Mouse (Mus musculus) forebrain, embryonic 13.5 days (tissue): ENCODE data around the gene Il6ra. TPM values are rescaled to one million over a fixed set of nuclear protein-coding genes. Genes with fewer than 3 reads are reported as not detected.

Experiments used
- ATAC-seq: fragments of 200-750 bp; cut with Nextera tagmentation; 2 replicates; pipeline ENCODE4 v1.8.0; 2017
- H3K27ac ChIP-seq: fragments of 300-500 bp; sonication (generic); 2 replicates; pipeline ENCODE4 v1.5.1; 2015; ENCODE audit warnings: inconsistent platforms, mild to moderate bottlenecking, moderate library complexity
- H3K27me3 ChIP-seq: fragments of 300-500 bp; sonication (generic); 2 replicates; pipeline ENCODE4 v1.6.1; 2015; ENCODE audit warnings: mild to moderate bottlenecking, inconsistent platforms
- H3K36me3 ChIP-seq: fragments of 300-500 bp; sonication (generic); 2 replicates; pipeline ENCODE4 v1.6.1; 2015; ENCODE audit warnings: mild to moderate bottlenecking, inconsistent platforms; ENCODE audit not compliant: poor library complexity, severe bottlenecking
- H3K4me1 ChIP-seq: fragments of 300-500 bp; sonication (generic); 2 replicates; pipeline ENCODE4 v1.6.1; 2015; ENCODE audit warnings: inconsistent platforms
- H3K4me2 ChIP-seq: fragments of 300-500 bp; sonication (generic); 2 replicates; pipeline ENCODE4 v1.6.1; 2015; ENCODE audit warnings: inconsistent platforms, mild to moderate bottlenecking, moderate library complexity
- H3K4me3 ChIP-seq: fragments of 300-500 bp; sonication (generic); 2 replicates; pipeline ENCODE4 v1.5.1; 2015; ENCODE audit warnings: mild to moderate bottlenecking, inconsistent platforms
- H3K9ac ChIP-seq: fragments of 300-500 bp; sonication (generic); 2 replicates; pipeline ENCODE4 v1.6.1; 2015; ENCODE audit warnings: mild to moderate bottlenecking, inconsistent platforms
- H3K9me3 ChIP-seq: fragments of 300-500 bp; sonication (generic); replicated peaks from 2 replicates; pipeline ENCODE4 v1.6.1; 2016; ENCODE audit warnings: inconsistent platforms
- WGBS: fragments of 180-500 bp; shearing (Covaris S2); methylation state at CpG from one replicate; pipeline ENCODE4 v1.1.7; 2015; 5-methylcytosine and 5-hydroxymethylcytosine counted together
- polyA plus RNA-seq: library from polyadenylated mRNA; unstranded; fragments of >200 nt; fragmentation: Nextera tagmentation; extraction: Ambion mirVana; gene quantifications from 2 replicates; pipeline ENCODE4 v1.2.1, GENCODE M21; 2015

Il6ra gene
- polyA plus RNA-seq, 1 experiment from 2014 or later = 0.36 TPM

DNA sequence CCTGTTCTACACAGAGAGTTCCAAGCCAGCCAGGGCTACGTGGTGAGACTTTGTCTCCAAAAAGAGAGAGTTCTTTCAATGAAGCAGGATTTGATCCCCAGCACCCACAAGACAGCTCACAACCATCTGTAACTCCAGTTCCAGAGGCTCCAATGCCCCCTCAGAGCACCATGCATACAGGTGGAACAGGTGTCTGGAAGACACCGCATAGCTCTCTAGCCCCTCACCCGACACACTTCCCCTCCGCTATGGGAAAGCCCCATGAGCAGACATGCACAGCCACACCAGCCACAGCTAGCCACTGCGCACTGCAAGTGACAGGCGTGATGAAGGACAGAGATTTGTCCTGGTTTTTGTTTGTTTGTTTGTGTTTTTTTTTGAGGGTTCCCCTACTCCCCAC lies 4.2 kb downstream of the Il6ra start:
- H3K36me3 ChIP-seq = no peaks in the 10 kb centered on the region
- peaks cover 13% of the 10 kb centered on the region for H3K4me1 ChIP-seq
- no peaks in the 10 kb centered on the region for H3K9me3 ChIP-seq
- 89% methylated on average over 6 of the region's 6 CpGs for WGBS
- no peak for ATAC-seq
- H3K9ac ChIP-seq = no peak overlapping the region
- no peak overlapping the region for H3K27ac ChIP-seq
- no peak overlapping the region for H3K4me3 ChIP-seq
- peaks cover 32% of the 10 kb centered on the region for H3K27me3 ChIP-seq
- no peak overlapping the region for H3K4me2 ChIP-seq

DNA sequence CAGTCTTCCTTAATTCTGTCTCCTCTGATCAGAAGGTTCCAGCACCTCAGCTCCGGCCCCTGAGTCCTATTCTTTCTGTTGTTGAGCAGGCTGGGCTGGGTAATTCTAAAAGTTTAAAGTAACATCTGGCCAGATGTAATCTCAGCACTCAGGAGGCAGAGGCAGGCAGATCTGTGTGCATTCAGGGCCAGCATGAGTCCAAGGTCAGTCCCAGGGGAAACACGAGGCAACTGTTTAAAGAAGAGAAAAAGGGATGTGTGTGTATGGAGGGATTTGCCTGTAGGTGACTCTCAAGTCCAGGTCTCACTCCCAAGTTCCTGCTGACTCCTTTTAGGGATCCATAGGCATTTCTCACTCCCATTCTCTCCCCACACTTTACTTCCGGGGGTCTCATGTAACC lies 5.2 kb downstream of the Il6ra start:
- H3K9me3 ChIP-seq = no peaks in the 10 kb centered on the region
- WGBS = 95% methylated on average over 3 of the region's 3 CpGs
- no peaks in the 10 kb centered on the region for H3K36me3 ChIP-seq
- no peak overlapping the region for H3K4me3 ChIP-seq
- H3K4me1 ChIP-seq = peaks cover 6% of the 10 kb centered on the region
- ATAC-seq = no peak
- no peak overlapping the region for H3K27ac ChIP-seq
- no peak overlapping the region for H3K4me2 ChIP-seq
- no peak overlapping the region for H3K9ac ChIP-seq
- peaks cover 22% of the 10 kb centered on the region for H3K27me3 ChIP-seq

DNA sequence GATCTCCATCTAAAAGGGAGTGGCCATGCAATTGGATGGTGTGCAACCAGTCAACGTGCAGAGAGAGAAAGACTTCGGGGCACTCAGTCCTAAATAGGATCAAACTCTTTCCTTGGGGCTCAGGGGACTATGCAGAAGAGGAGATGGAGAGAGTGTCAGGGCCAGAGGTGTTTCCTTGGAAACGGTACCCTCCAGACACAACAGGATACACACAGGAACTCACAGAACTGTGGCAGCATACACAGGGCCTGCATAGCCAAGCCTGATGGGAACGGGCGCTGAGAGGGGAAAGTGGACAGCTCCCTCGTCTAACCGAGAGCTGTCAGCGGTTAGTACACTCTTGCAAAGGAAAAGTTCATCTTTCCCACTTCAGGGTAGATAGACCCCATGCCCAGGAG lies 13.5 kb downstream of the Il6ra start:
- no peaks in the 10 kb centered on the region for H3K36me3 ChIP-seq
- no peak overlapping the region for H3K4me2 ChIP-seq
- WGBS = 72% methylated on average over 8 of the region's 8 CpGs
- no peaks in the 10 kb centered on the region for H3K27me3 ChIP-seq
- no peak overlapping the region for H3K27ac ChIP-seq
- H3K4me3 ChIP-seq = no peak overlapping the region
- no peaks in the 10 kb centered on the region for H3K9me3 ChIP-seq
- ATAC-seq = no peak
- H3K9ac ChIP-seq = no peak overlapping the region
- no peaks in the 10 kb centered on the region for H3K4me1 ChIP-seq

DNA sequence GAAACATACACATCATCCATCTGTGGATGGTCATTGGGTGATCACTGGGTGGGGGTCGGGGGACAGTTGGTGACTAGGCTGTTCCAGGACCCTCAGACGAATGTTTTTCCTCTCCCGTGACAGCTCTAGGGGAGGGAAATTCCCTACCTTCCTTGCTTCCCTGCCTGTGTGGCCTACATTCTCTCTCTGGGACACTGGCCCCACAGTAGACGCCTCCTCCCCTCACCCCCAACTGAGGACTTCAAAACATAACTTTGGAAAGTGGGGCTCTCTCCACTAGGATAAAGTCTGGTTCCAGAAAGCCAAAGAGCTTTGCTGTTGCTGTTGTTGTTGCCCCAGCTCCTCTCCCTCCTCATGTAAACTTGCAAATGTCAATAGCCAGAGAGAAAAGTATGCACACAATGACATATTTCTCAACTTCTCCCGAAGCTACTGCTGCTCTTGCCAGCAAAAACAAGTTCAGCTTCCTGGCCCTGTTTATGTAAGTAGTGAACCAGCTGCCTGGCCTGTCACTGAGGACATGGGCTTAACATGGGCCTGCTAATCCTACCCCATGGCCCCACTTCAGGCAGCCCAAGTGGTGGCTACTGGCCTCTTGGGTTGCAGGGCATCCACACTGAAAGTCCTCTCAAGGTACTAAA lies 14.0 kb downstream of the Il6ra start:
- Histone ChIP-seq H3K9ac (no peak overlapping the region), H3K4me3 (no peak overlapping the region), H3K36me3 (no peaks in the 10 kb centered on the region), H3K4me1 (no peaks in the 10 kb centered on the region), H3K27me3 (no peaks in the 10 kb centered on the region), H3K27ac (no peak overlapping the region), H3K4me2 (no peak overlapping the region), H3K9me3 (no peaks in the 10 kb centered on the region)
- WGBS = 77% methylated on average over 5 of the region's 5 CpGs
- ATAC-seq = no peak

DNA sequence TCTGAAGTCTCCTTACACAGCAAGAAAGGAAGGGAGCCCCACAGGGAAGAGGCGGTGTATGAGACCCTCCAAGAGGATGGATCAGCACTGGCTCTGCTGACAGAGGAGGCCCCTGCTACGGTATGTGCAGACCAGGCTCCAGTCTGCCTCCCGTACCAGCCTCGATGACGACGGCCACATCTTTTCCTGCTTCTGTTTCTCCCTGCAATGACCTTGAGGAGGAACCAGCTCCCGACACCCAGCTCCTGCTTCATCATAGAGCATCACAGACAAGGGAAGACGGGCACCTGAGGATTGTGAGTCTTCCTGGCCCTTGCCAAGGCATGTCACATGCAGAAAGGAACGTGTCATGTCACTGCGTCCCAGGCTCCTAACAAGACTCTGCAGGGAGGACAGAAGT lies 15.0 kb downstream of the Il6ra start:
- Histone ChIP-seq H3K4me2 (no peak overlapping the region), H3K27ac (no peak overlapping the region), H3K36me3 (no peaks in the 10 kb centered on the region), H3K4me3 (no peak overlapping the region), H3K9me3 (no peaks in the 10 kb centered on the region), H3K27me3 (no peaks in the 10 kb centered on the region), H3K9ac (no peak overlapping the region), H3K4me1 (no peaks in the 10 kb centered on the region)
- whole genome bisulfite sequencing = 79% methylated on average over 10 of the region's 10 CpGs
- no peak for ATAC-seq

DNA sequence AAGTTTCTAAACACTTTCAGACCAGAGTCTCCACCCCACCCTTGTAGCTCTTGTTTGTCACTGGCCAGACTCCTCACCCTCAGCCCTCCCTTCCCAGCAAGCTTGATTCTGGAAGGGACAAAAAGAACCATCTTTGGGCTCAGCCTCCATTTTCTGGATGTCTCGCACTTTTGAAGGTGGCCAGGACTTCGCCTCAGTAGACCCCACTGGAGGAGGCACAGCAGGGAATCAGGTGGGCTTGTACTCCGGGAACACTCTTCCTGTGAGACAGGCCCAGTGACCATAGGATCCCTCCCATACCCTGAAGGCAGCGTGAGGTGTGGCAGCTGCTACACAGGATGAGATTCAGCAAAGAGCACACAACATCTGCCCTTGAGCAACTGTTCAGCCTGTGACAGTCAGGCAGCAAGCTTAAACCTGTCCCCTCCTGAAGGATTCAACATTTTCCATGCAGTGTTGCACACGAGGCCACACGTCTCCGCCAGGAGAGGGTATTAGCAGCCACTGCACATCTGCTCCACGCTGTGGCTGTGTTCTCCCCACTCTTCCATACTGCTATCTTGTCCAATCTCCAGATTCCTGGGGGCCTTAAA lies 15.7 kb downstream of the Il6ra start:
- H3K9ac ChIP-seq = no peak overlapping the region; the same call in 1 of the 2 replicates
- ATAC-seq = no peak
- H3K9me3 ChIP-seq = no peaks in the 10 kb centered on the region
- H3K27me3 ChIP-seq = no peaks in the 10 kb centered on the region
- H3K4me2 ChIP-seq = no peak overlapping the region
- H3K36me3 ChIP-seq = no peaks in the 10 kb centered on the region
- no peak overlapping the region for H3K27ac ChIP-seq
- H3K4me1 ChIP-seq = no peaks in the 10 kb centered on the region
- WGBS = 76% methylated on average over 8 of the region's 8 CpGs
- no peak overlapping the region for H3K4me3 ChIP-seq

DNA sequence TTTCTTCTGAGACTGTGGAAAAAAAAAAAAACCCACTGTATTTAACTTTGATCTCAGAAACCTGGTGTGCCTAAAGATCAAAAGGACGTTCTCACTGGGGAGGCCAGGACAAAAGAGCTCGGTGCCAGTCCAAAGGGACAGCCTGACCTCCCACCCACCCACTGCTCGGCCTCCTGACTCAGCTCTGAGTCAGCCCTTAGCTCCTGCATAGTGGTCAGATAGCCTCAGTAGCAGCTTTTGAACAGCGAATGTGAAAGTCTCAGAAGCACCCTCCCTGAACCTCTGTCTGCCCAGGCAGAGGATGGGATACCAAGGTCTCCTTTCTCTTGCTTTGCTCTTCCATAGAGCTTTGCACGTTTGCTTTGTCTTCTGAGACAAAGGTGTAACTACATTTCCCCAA lies 16.4 kb downstream of the Il6ra start:
- no peak overlapping the region for H3K9ac ChIP-seq
- no peaks in the 10 kb centered on the region for H3K9me3 ChIP-seq
- ATAC-seq = no peak
- no peak overlapping the region for H3K4me3 ChIP-seq
- 19% methylated on average over 5 of the region's 5 CpGs for WGBS
- no peaks in the 10 kb centered on the region for H3K4me1 ChIP-seq
- no peak overlapping the region for H3K27ac ChIP-seq
- H3K36me3 ChIP-seq = no peaks in the 10 kb centered on the region
- no peaks in the 10 kb centered on the region for H3K27me3 ChIP-seq
- H3K4me2 ChIP-seq = no peak overlapping the region

DNA sequence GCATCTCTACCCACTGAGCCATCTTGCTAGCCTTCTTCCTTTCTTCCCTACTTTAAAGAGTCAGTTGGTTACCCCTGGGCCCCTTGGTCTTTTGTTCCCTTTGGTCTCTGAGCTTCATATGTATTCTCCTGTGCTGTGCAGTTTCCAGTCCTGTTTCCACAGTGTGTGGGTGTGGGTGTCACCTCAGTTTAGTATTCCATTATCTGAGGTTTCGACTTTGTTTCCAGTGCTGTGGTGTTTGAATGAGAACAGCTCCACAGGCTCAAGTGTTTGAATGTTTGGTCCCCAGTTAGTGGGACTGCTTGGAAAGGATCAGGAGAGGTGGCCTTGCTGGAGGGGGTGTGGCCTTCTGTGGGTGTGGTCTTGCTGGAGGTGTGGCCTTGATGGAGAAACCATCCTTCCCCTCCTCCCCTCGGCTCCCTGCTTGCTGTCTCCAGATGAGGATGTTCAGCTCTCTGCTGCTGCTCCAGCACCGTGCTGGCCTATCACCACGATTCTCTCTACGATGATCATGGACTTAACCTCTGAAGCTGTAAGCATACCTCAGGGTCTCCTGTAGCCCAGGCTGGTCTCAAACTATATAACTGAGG lies 20.4 kb downstream of the Il6ra start:
- Histone ChIP-seq H3K27me3 (no peaks in the 10 kb centered on the region), H3K4me1 (no peaks in the 10 kb centered on the region), H3K27ac (no peak overlapping the region), H3K9me3 (no peaks in the 10 kb centered on the region), H3K36me3 (no peaks in the 10 kb centered on the region), H3K4me2 (no peak overlapping the region), H3K9ac (no peak overlapping the region), H3K4me3 (no peak overlapping the region)
- 87% methylated on average over 5 of the region's 5 CpGs for WGBS
- ATAC-seq = no peak

DNA sequence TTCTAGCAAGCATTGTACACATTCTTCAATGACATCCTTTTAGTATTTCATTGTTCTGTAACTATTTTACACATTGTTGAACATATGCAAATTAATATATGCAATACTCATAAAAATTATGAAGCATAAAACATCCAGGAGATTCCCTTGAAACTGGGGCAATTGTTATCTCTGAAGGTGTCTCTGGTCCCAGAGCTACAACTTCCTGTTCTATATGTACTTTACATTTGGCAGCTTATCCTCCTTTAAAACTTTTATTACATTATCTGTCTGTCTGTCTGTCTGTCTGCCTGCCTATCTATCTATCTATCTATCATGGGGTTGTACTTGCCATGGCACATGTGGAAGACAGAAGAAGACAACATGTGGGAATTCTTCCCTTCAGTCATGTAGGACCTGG lies 21.3 kb downstream of the Il6ra start:
- Histone ChIP-seq H3K27me3 (no peaks in the 10 kb centered on the region), H3K4me2 (no peak overlapping the region), H3K4me3 (no peak overlapping the region), H3K9me3 (no peaks in the 10 kb centered on the region), H3K9ac (no peak overlapping the region), H3K36me3 (no peaks in the 10 kb centered on the region), H3K27ac (no peak overlapping the region), H3K4me1 (no peaks in the 10 kb centered on the region)
- ATAC-seq = no peak

DNA sequence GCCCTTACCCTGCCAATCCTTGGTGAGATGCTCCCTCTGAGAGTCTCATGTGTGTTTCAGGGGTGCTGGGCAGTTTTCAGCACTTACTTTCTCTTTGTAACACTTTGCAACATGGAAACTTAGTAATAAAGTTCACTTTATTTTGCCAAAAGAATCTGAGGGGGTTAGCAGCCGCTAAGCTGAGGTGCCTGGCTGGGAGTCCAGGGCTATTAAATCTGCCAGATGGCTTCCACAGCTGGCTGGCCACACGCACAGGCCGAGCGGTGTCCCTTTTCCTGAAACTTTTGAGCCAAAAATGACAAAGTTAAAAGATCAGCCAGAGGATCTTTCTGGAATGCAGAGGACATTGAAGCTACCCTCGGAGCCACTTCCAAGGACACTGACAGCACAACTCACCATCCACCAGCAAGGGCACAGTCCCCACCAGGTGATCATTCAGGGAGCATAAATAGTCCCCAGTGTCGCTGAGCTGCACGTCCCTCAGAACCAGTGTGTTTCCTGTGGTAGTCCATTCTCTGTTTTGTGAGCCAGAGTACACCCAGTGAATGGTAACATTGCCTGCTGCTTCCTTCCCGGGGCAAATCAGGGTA lies 23.1 kb downstream of the Il6ra start:
- 85% methylated on average over 8 of the region's 8 CpGs for WGBS
- H3K4me2 ChIP-seq = no peak overlapping the region
- H3K9me3 ChIP-seq = no peaks in the 10 kb centered on the region
- no peak overlapping the region for H3K9ac ChIP-seq
- ATAC-seq = no peak
- H3K27ac ChIP-seq = no peak overlapping the region
- no peaks in the 10 kb centered on the region for H3K36me3 ChIP-seq
- no peak overlapping the region for H3K4me3 ChIP-seq
- H3K4me1 ChIP-seq = no peaks in the 10 kb centered on the region
- no peaks in the 10 kb centered on the region for H3K27me3 ChIP-seq

DNA sequence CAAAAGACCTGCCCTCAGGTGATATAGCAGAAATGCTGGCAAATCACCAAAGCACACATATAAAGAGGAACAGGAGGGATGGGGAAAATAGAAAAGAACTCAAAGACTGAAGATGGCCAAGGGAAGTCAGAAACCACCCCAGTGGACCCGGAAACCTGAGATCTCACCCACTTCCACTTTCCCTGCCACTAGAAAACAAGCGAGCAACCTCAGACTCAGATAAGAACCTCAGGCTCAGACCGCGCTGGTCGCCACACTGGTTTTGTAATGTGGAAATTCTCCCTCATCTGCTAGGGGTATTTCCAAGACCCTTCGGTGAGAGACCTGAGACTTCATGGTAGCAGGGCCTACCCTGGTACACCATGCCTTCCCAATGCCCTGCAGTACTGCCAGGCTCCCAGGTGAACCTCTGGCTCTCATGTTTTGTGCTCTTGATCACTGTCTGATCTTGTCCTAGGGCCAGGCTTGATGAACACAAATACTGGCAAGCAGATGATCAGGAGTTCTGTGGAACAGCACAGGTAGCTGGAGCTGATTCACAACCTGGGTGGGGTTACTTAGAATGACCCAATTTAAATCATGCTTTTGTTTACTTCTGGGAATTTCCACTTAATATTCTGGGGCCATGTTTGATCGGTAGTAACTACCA lies 25.3 kb downstream of the Il6ra start:
- H3K9me3 ChIP-seq = no peaks in the 10 kb centered on the region
- 94% methylated on average over 7 of the region's 7 CpGs for WGBS

DNA sequence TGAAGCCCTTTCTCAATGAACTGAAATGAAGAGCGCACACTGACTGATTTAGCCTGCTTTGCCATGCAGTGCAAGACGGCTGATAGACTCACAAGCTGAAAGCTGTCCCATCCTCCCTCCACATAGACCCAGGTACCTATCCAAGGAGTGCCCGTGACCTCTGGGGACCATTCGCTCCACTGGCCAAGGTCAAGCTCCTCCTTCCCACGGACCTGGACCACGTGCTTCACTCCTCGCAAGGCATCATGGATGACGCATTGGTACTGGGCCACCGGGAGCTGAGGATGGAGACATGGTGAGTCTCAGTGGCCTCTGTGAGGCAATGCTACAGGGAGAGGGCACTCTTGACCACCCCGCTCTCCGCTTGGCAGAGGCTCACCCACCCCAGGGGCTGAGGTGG lies 27.2 kb downstream of the Il6ra start:
- Histone ChIP-seq H3K4me1 (no peaks in the 10 kb centered on the region), H3K4me2 (no peak overlapping the region), H3K9ac (no peak overlapping the region), H3K9me3 (no peaks in the 10 kb centered on the region), H3K4me3 (no peak overlapping the region), H3K27me3 (no peaks in the 10 kb centered on the region), H3K27ac (no peak overlapping the region), H3K36me3 (no peaks in the 10 kb centered on the region)
- no peak for ATAC-seq
- 93% methylated on average over 11 of the region's 11 CpGs for WGBS

More for the DNA sequence above, 25.3 kb downstream of the Il6ra start:
- H3K4me3 ChIP-seq = no peak overlapping the region
- H3K4me1 ChIP-seq = no peaks in the 10 kb centered on the region
- H3K9ac ChIP-seq = no peak overlapping the region
- no peak overlapping the region for H3K4me2 ChIP-seq
- H3K27ac ChIP-seq = no peak overlapping the region
- no peaks in the 10 kb centered on the region for H3K36me3 ChIP-seq
- ATAC-seq = no peak
- H3K27me3 ChIP-seq = no peaks in the 10 kb centered on the region
